Mouse (Mus musculus) midbrain, embryonic 14.5 days (tissue): Measurements from ENCODE around the gene Chaf1a. TPM values are rescaled to one million over a fixed set of nuclear protein-coding genes. Genes with fewer than 3 reads are reported as not detected.

ENCODE experiments used
- ATAC-seq: fragments of 200-750 bp; cut with Nextera tagmentation; 2 replicates; pipeline ENCODE4 v1.8.0; 2017; ENCODE audit warnings: moderate number of reproducible peaks, moderate library complexity; ENCODE audit not compliant: low FRiP score, low TSS enrichment
- DNase-seq: peaks from one replicate; pipeline ENCODE4 v3.0.0-alpha.2; 2015
- H3K27ac ChIP-seq: fragments of 300-500 bp; sonication (generic); replicated peaks from 2 replicates; pipeline ENCODE4 v1.5.1; 2014; ENCODE audit warnings: mild to moderate bottlenecking, low read depth, low read length, moderate library complexity
- H3K27me3 ChIP-seq: fragments of 300-500 bp; sonication (generic); 2 replicates; pipeline ENCODE4 v1.6.1; 2014; ENCODE audit warnings: low read length, control low read depth, mixed read lengths; ENCODE audit not compliant: control insufficient read depth, insufficient read depth
- H3K36me3 ChIP-seq: fragments of 300-500 bp; sonication (generic); 2 replicates; pipeline ENCODE4 v1.6.1; 2014; ENCODE audit warnings: low read length, control low read depth; ENCODE audit not compliant: control insufficient read depth, insufficient read depth
- H3K4me1 ChIP-seq: fragments of 300-500 bp; sonication (generic); 2 replicates; pipeline ENCODE4 v1.6.1; 2014; ENCODE audit warnings: mild to moderate bottlenecking, antibody characterized with exemption, low read length, control low read depth; ENCODE audit not compliant: control insufficient read depth, insufficient read depth
- H3K4me2 ChIP-seq: fragments of 300-500 bp; sonication (generic); 2 replicates; pipeline ENCODE4 v1.6.1; 2014; ENCODE audit warnings: mild to moderate bottlenecking, low read length, moderate library complexity
- H3K4me3 ChIP-seq: fragments of 300-500 bp; sonication (generic); replicated peaks from 2 replicates; pipeline ENCODE4 v1.5.1; 2014; ENCODE audit warnings: low read depth, low read length
- H3K9ac ChIP-seq: fragments of 300-500 bp; sonication (generic); replicated peaks from 2 replicates; pipeline ENCODE4 v1.6.1; 2014; ENCODE audit warnings: mild to moderate bottlenecking, low read length, moderate library complexity
- H3K9me3 ChIP-seq: fragments of 300-500 bp; sonication (generic); 2 replicates; pipeline ENCODE4 v1.6.1; 2016; ENCODE audit warnings: low read length, control low read depth, mixed read lengths; ENCODE audit not compliant: control insufficient read depth
- WGBS: fragments of 180-500 bp; shearing (Covaris S2); extraction: QIAGEN DNeasy Blood & Tissue Kit; methylation state at CpG from one replicate; pipeline ENCODE4 v1.1.7; 2014; 5-methylcytosine and 5-hydroxymethylcytosine counted together
- polyA plus RNA-seq: library from polyadenylated mRNA; unstranded; fragments of >200 nt; fragmentation: Nextera tagmentation; extraction: Ambion mirVana; gene quantifications from 2 replicates; pipeline ENCODE4 v1.2.1, GENCODE M21; 2014

Chaf1a gene
- polyA plus RNA-seq, 1 experiment from 2014 or later: 4.8 TPM

DNA sequence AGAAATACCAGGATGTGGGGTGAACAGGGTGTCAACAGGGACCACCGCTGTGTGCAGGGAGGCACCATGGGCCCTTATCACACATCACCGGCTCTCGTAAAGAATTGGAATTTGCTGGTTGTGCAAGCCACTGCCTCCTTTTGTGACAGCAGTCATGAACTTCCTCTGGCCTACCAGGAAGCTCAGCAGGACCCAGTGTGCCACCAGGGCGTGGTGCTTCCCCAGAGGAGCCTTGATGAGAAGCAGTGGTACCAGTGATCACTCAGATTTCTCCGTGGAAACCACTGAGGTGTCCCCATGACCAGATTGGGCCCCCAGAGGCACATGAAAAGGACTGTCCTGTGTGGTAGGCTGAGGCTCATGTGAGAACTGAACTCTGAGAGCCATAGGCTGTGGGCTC is 16.9 kb upstream of the Chaf1a start:
- H3K9me3 ChIP-seq: no peaks in the 10 kb centered on the region
- no peak overlapping the region for H3K27ac ChIP-seq
- peaks cover 6% of the 10 kb centered on the region; the same call in 1 of the 2 replicates for H3K4me1 ChIP-seq
- H3K4me2 ChIP-seq: no peak overlapping the region
- peaks cover 25% of the 10 kb centered on the region for H3K36me3 ChIP-seq
- ATAC-seq: no peak
- no peak overlapping the region for H3K4me3 ChIP-seq
- H3K9ac ChIP-seq: no peak overlapping the region
- DNase-seq: no peak
- H3K27me3 ChIP-seq: no peaks in the 10 kb centered on the region
- WGBS: 89% methylated on average over 5 of the region's 5 CpGs

DNA sequence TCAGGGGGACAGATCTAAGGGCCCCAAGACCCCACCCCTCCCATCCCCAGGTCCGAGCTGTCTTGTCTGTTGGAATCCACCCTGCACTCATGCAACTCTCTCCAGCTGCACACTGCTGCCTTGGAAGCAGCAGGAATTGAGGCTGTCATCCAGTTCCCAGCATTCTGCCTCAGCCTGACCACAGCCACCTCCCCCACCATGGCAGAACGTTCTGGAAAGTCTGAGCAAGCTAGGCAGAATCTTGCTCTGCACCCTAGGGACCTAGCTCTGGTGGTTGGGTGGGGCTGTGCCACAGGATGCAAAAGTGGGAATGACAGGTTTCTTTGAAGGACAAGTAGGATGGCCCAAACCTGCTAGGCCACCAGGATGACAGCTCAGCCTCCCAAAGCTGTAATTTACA is 15.8 kb upstream of the Chaf1a start:
- Histone ChIP-seq H3K27ac (no peak overlapping the region), H3K4me1 (peaks cover 6% of the 10 kb centered on the region; the same call in 1 of the 2 replicates), H3K36me3 (peaks cover 16% of the 10 kb centered on the region), H3K4me3 (no peak overlapping the region), H3K27me3 (no peaks in the 10 kb centered on the region), H3K4me2 (no peak overlapping the region), H3K9ac (no peak overlapping the region), H3K9me3 (no peaks in the 10 kb centered on the region)
- DNase-seq: no peak
- WGBS: 76% methylated on average over 2 of the region's 2 CpGs
- no peak for ATAC-seq

DNA sequence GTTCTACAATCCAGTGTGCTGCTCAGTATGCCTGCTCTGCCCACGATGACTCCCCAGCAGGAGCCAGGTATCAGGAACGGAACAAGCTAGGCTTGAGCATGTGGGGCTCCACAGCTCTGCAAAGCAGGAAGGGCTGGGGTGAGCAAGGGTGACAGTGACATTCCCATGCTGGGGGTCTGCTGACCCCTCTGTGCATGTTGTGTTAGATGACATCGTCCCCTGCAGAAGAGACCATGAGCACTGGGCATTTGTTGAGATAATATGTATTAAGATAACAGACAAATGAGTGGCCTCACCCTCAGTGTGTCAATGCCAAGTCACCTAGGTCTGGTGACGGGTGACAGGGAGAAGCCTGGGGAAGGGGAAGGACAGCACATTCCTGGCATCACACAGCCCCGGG is 15.3 kb upstream of the Chaf1a start:
- DNase-seq: no peak
- H3K4me2 ChIP-seq: no peak overlapping the region
- WGBS: 78% methylated on average over 5 of the region's 5 CpGs
- no peak overlapping the region for H3K27ac ChIP-seq
- H3K9me3 ChIP-seq: no peaks in the 10 kb centered on the region
- no peak overlapping the region for H3K4me3 ChIP-seq
- H3K27me3 ChIP-seq: no peaks in the 10 kb centered on the region
- peaks cover 6% of the 10 kb centered on the region; the same call in 1 of the 2 replicates for H3K4me1 ChIP-seq
- no peak for ATAC-seq
- peaks cover 14% of the 10 kb centered on the region for H3K36me3 ChIP-seq
- H3K9ac ChIP-seq: no peak overlapping the region

DNA sequence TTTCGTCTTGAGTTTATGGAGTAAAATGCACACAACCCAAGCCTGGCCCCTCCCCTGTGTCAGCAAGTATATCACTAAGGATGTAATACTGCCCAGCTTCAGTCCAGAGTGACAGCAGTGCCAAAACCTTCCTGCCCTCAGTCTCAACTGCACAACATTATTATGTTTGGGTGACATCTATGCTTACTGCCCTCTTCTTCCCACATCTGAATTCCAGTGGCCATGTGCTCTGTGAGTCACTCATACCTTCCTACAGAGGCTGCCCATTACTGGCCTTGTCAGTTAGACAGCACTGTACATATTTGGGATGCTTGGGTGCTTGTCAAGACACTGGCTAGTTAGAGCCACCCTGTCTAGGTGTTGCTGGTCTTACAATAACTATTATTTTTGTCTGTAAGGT is 13.9 kb upstream of the Chaf1a start:
- DNase-seq (no peak), ATAC-seq (no peak)
- Histone ChIP-seq H3K9me3 (no peaks in the 10 kb centered on the region), H3K27me3 (no peaks in the 10 kb centered on the region), H3K36me3 (peaks cover 14% of the 10 kb centered on the region; the same call in 1 of the 2 replicates), H3K27ac (no peak overlapping the region), H3K4me2 (no peak overlapping the region), H3K9ac (no peak overlapping the region), H3K4me3 (no peak overlapping the region), H3K4me1 (peaks cover 6% of the 10 kb centered on the region; the same call in 1 of the 2 replicates)
- WGBS: 100% methylated on average over 1 of the region's 1 CpGs

DNA sequence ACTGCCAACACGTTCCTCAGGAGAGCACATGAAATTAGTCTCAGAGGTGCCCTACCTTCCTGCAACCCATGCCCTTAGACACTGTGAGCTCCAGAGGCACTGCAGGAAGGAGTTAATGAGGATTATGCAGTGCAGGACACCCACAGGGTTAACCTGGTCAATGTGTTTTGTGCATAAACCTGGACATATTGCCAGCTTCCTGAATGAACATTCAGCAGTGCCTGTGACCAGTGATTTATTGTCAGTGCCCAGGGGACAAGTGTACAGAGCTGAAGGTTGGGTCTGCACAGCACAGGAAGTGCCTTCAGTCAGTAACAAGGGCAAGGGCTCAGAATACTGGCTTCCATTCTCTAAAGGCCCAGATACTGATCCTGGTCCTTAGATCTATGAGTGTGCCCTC is 13.4 kb upstream of the Chaf1a start:
- Histone ChIP-seq H3K9me3 (no peaks in the 10 kb centered on the region), H3K4me2 (no peak overlapping the region), H3K36me3 (peaks cover 14% of the 10 kb centered on the region; the same call in 1 of the 2 replicates), H3K27ac (no peak overlapping the region), H3K4me1 (peaks cover 6% of the 10 kb centered on the region; the same call in 1 of the 2 replicates), H3K9ac (no peak overlapping the region), H3K27me3 (no peaks in the 10 kb centered on the region), H3K4me3 (no peak overlapping the region)
- 67% methylated on average over 1 of the region's 1 CpGs for WGBS
- DNase-seq (no peak), ATAC-seq (no peak)

DNA sequence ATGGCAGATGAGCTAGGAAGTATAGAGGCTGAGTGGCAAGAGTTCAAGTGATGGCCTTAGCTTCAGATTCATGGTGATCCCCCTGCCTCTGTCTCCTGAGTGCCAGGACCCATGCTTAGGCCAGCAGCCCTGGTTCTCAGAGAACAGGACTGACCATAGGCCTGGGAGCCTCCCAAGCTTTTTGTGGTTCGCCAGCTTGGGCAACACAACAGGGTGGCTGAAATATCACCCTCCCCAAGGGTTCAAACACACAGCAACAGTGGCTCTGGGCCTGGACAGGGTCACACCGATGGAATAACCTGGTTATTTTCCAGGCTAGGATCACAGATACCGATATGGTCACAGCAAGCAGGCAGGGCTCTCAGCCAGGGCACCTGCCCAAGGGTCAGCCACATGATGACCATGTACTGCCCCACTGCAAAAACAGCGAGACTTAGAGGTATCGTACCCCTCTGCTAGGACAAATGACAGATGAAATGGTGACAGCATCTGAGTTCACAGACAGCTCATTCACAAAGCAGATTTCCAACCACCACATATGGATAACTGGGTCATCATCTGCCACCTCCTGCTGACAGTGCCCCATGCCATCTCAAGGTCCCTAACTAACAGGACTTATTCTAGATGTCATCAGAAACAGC is 12.3 kb upstream of the Chaf1a start:
- no peak overlapping the region for H3K27ac ChIP-seq
- H3K4me2 ChIP-seq: no peak overlapping the region
- H3K4me1 ChIP-seq: no peaks in the 10 kb centered on the region
- H3K27me3 ChIP-seq: no peaks in the 10 kb centered on the region
- H3K9me3 ChIP-seq: no peaks in the 10 kb centered on the region
- H3K4me3 ChIP-seq: no peak overlapping the region
- H3K9ac ChIP-seq: no peak overlapping the region
- 93% methylated on average over 5 of the region's 5 CpGs for WGBS
- DNase-seq (no peak), ATAC-seq (no peak)
- peaks cover 15% of the 10 kb centered on the region; the same call in 1 of the 2 replicates for H3K36me3 ChIP-seq

DNA sequence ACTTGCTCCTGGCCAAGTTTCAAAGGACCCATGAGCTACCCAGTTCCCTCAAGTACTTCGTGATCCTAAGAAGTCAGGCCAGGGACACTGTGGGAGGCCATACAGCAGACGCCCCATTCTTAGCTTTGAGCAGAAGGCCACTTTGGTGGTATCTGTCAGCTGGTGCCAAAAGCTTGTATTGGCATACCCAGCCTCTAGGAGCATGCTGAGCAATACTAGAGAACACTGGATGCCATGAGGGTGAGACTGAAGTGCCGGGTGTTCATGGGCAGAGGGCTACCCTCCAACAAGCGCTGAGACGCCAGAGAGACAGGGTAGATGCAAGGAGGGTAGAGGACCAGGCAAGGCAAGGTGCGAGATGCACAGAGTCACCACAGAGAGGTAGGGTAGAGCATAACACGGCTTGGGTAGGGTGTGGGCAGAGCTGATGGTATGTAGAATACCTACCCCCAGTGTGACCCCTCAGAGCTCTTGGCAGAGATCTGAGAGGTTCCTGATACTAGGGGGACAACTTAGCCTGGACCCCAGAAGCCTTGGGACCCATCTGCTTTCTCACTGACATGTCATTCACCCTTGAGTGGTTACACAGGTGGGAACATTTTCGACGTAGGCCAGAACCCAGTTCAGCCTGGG is 9.9 kb upstream of the Chaf1a start:
- H3K27ac ChIP-seq: no peak overlapping the region
- H3K4me2 ChIP-seq: no peak overlapping the region
- no peak overlapping the region for H3K9ac ChIP-seq
- no peak overlapping the region for H3K4me3 ChIP-seq
- ATAC-seq: no peak
- peaks cover 33% of the 10 kb centered on the region for H3K36me3 ChIP-seq
- 91% methylated on average over 9 of the region's 9 CpGs for WGBS
- H3K4me1 ChIP-seq: peaks cover 6% of the 10 kb centered on the region
- DNase-seq: no peak
- H3K27me3 ChIP-seq: no peaks in the 10 kb centered on the region
- no peaks in the 10 kb centered on the region for H3K9me3 ChIP-seq

DNA sequence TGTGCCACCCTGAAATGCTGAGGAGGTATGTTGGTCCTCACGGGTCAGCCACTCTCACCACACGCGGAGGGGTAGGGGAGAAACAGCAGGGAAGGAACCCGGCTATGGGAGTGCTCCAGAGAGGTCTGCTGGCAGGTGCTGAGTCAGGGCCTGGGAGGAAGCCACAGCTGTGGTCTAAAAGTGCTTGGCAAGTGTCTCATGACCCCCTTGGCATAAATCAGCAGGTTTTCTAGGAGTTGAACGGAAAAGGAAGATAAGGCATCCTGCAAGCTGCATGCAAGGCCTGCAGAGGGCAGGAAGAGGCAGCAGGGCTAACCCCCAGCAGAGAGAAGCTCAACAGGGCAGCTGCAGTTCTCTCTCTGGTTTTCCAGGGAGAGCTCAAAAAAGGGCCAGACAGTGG is 9.3 kb upstream of the Chaf1a start:
- Histone ChIP-seq H3K9me3 (no peaks in the 10 kb centered on the region), H3K4me3 (no peak overlapping the region), H3K4me1 (peaks cover 11% of the 10 kb centered on the region), H3K27ac (no peak overlapping the region), H3K4me2 (no peak overlapping the region), H3K36me3 (peaks cover 33% of the 10 kb centered on the region), H3K9ac (no peak overlapping the region), H3K27me3 (no peaks in the 10 kb centered on the region)
- DNase-seq: no peak
- no peak for ATAC-seq
- 82% methylated on average over 5 of the region's 5 CpGs for WGBS

DNA sequence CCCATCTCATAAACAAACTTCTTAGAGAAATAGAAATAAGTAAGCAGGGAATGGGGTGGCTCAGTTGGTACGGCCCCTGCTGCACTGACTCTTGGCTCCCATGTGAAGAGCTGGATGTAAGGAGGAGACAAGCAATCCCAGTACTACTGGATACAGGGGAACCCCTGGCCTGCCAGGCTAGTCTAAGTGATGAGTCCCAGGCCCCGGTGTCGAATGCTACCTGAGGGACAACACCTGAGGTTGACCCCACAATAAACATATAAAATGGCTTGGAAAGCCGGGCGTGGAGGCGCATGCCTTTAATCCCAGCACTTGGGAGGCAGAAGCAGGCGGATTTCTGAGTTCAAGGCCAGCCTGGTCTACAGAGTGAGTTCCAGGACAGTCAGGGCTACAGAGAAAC is 8.8 kb upstream of the Chaf1a start:
- Histone ChIP-seq H3K4me1 (peaks cover 11% of the 10 kb centered on the region), H3K9ac (no peak overlapping the region), H3K27me3 (no peaks in the 10 kb centered on the region), H3K4me3 (no peak overlapping the region), H3K36me3 (peaks cover 33% of the 10 kb centered on the region), H3K4me2 (no peak overlapping the region), H3K9me3 (no peaks in the 10 kb centered on the region), H3K27ac (no peak overlapping the region)
- no peak for DNase-seq
- ATAC-seq: no peak
- WGBS: 92% methylated on average over 7 of the region's 7 CpGs
